Mouse (Mus musculus) lung, embryonic 15.5 days (tissue): ENCODE measurements around the gene Itgb8. TPM values are rescaled to one million over a fixed set of nuclear protein-coding genes. Genes with fewer than 3 reads are reported as not detected.
A peak's percentile ranks its signal among the peaks of the same experiment; 100 is the strongest.

Experiments used
- ATAC-seq: fragments of 200-750 bp; cut with Nextera tagmentation; 2 replicates; pipeline ENCODE4 v1.8.0; 2017; ENCODE audit warnings: moderate number of reproducible peaks, borderline replicate concordance; ENCODE audit not compliant: low FRiP score, low TSS enrichment; ENCODE audit errors: extremely low read depth
- H3K27ac ChIP-seq: fragments of 300-500 bp; sonication (generic); 2 replicates; pipeline ENCODE4 v1.5.1; 2015; ENCODE audit warnings: moderate library complexity, mild to moderate bottlenecking, inconsistent platforms
- H3K27me3 ChIP-seq: fragments of 300-500 bp; sonication (generic); 2 replicates; pipeline ENCODE4 v1.6.1; 2015; ENCODE audit warnings: inconsistent platforms
- H3K36me3 ChIP-seq: fragments of 300-500 bp; sonication (generic); 2 replicates; pipeline ENCODE4 v1.6.1; 2015; ENCODE audit warnings: inconsistent platforms
- H3K4me1 ChIP-seq: fragments of 300-500 bp; sonication (generic); 2 replicates; pipeline ENCODE4 v1.6.1; 2015; ENCODE audit warnings: inconsistent platforms
- H3K4me2 ChIP-seq: fragments of 300-500 bp; sonication (generic); 2 replicates; pipeline ENCODE4 v1.6.1; 2015; ENCODE audit warnings: inconsistent platforms, mild to moderate bottlenecking, moderate library complexity
- H3K4me3 ChIP-seq: fragments of 300-500 bp; sonication (generic); 2 replicates; pipeline ENCODE4 v1.5.1; 2015; ENCODE audit warnings: mild to moderate bottlenecking, inconsistent platforms
- H3K9ac ChIP-seq: fragments of 300-500 bp; sonication (generic); 2 replicates; pipeline ENCODE4 v1.6.1; 2015; ENCODE audit warnings: inconsistent platforms
- H3K9me3 ChIP-seq: fragments of 300-500 bp; sonication (generic); 2 replicates; pipeline ENCODE4 v1.6.1; 2016; ENCODE audit warnings: inconsistent platforms
- WGBS: fragments of 180-500 bp; shearing (Covaris S2); methylation state at CpG from one replicate; pipeline ENCODE4 v1.1.7; 2015; 5-methylcytosine and 5-hydroxymethylcytosine counted together
- polyA plus RNA-seq: library from polyadenylated mRNA; unstranded; fragments of >200 nt; fragmentation: Nextera tagmentation; extraction: Ambion mirVana; gene quantifications from 2 replicates; pipeline ENCODE4 v1.2.1, GENCODE M21; 2015

Itgb8 gene
- polyA plus RNA-seq = 3.1 and 3.6 TPM in 2 replicates

DNA sequence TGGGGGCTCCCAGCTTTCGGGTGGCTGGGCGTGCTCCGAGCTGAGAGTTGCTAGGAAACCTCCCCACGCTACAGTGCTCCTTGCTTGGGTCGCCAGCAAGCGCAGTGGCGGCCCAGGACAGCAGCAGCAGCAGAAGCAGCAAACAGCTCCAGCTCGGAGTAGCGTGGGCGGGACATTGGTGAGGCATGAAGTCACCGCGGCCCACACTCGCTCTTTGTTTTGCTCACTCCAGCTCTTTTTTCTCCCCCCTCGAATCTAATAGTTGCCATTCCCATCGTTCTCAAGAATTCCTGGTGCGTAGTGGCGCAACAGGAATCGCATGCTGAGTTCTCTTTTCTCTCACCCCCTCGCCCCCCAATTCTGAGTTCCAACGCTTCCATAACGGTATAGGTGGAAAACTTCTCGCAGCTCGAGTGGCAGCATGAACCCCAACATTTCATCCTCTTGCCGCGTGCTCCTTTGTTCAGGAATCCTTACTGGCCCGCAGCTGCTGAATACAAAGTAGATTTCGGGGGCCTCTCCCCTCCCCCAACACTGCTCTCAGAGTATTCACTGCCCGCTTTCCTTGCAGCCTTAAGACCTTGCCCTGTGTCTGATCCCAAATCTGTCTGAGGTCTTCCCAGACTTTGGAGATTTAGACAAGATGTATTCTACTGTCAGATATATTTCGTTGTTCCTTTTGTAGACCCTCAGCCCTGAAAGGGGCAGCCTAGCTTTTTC lies at the start of gene Itgb8:
TSS of gene Itgb8 (minus strand) at position 107 of the 720 bp plus-strand sequence.
- Histone ChIP-seq H3K27me3 (no peaks in the 10 kb centered on the region; the same call in 1 of the 2 replicates), H3K9ac (peak within 1 kb of the TSS; percentile 59), H3K36me3 (no peaks in the 10 kb centered on the region), H3K4me3 (peak within 1 kb of the TSS; percentile 56), H3K4me2 (peak within 1 kb of the TSS; percentile 91), H3K27ac (peak within 1 kb of the TSS; percentile 86), H3K4me1 (0 out of 2 replicates have a peak, but pooled peaks cover 14% of the 10 kb centered on the region), H3K9me3 (no peaks in the 10 kb centered on the region)
- WGBS = 1% methylated on average over 29 of the region's 29 CpGs
- ATAC-seq = peak; percentile 97

DNA sequence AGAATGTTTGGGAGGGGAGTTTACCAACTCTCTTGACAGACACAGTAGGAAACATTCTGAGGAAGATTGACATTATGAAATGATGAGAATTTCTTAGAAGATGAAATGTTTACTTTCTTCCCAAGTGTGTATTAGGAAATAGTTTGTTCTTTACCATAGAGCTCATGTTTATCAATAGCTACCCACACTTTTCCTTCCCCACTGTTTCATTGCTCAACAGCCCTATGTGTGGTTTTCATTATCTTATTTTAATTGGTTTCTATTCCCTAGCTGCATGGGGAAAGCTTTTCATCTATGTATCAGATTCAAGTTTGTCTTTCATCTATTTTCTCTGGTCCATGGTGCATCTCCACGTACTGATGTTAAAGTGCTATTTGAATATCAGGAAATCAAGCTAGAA lies 37.7 kb upstream of the Itgb8 start:
- no peaks in the 10 kb centered on the region for H3K27me3 ChIP-seq
- no peaks in the 10 kb centered on the region for H3K36me3 ChIP-seq
- ATAC-seq = no peak
- no peak overlapping the region for H3K4me2 ChIP-seq
- no peaks in the 10 kb centered on the region for H3K4me1 ChIP-seq
- 78% methylated on average over 1 of the region's 1 CpGs for WGBS
- H3K9me3 ChIP-seq = no peaks in the 10 kb centered on the region
- H3K4me3 ChIP-seq = no peak overlapping the region
- no peak overlapping the region for H3K9ac ChIP-seq
- no peak overlapping the region for H3K27ac ChIP-seq

DNA sequence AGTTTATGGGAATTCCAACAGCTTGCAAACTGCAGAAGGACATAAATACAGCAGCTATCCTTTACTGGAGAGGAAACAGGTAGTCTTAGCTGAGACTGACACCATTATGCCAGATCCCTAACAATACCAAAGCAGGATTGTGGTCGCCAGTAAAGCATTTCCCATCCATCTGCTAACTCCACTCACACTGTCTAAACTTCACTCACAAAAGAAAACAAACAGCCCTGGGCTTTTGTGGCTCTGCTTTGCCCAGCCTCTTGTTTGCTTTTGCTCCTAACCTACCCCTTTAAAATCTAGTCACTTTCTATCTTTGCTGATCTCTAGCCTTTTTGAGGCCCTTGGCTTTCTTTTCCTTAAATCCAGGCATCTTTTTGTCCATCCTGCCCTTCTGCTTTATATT lies 35.0 kb upstream of the Itgb8 start:
- no peaks in the 10 kb centered on the region for H3K36me3 ChIP-seq
- no peak overlapping the region for H3K4me2 ChIP-seq
- no peak overlapping the region for H3K4me3 ChIP-seq
- no peaks in the 10 kb centered on the region for H3K27me3 ChIP-seq
- H3K9ac ChIP-seq = no peak overlapping the region
- WGBS = 20% methylated on average over 1 of the region's 1 CpGs
- ATAC-seq = no peak
- H3K27ac ChIP-seq = no peak overlapping the region
- no peaks in the 10 kb centered on the region for H3K4me1 ChIP-seq
- H3K9me3 ChIP-seq = no peaks in the 10 kb centered on the region

DNA sequence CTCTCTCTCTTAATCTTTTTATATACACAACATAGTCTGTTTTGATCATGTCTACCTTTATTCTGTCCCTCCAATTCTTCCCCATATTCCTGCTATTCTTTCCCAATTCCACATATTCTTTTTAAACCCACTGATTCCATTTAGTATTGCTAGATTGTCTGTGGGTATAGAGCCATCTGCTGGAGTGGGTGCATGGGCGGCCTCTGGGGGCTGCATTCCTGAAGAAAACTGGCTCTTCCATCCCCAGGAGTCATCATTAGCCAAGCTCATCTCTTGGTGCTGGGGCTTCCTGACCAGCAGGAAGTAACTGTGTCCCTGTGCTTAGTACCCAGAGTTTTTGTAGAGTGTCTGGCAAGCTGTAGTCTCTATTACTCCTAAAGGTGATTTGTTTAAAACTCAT lies 33.4 kb upstream of the Itgb8 start:
- no peak for ATAC-seq
- no peaks in the 10 kb centered on the region for H3K4me1 ChIP-seq
- no peaks in the 10 kb centered on the region for H3K9me3 ChIP-seq
- no peak overlapping the region for H3K9ac ChIP-seq
- H3K27me3 ChIP-seq = no peaks in the 10 kb centered on the region
- no peaks in the 10 kb centered on the region for H3K36me3 ChIP-seq
- no peak overlapping the region for H3K4me2 ChIP-seq
- H3K4me3 ChIP-seq = no peak overlapping the region
- WGBS = 82% methylated on average over 1 of the region's 1 CpGs
- H3K27ac ChIP-seq = no peak overlapping the region

DNA sequence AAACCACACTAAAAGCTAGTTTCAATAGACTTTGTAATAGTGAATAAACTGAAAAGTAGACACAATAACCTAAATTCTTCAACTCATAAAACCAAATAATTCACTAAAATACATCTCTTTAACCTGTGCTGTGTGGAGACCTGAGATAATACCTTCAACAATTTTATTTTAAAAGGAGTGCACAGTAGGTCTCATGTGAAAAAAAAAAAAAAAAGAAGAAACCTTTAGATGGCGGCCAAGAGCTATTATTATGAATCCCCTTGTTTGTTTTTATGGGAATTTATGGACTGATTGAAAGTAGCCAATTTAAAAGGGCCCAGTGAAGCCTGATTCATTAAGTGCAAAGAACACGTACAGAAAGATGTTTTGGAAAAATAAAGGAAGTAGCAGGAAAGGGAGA lies 31.4 kb upstream of the Itgb8 start:
- Histone ChIP-seq H3K4me3 (no peak overlapping the region), H3K4me1 (no peaks in the 10 kb centered on the region), H3K36me3 (no peaks in the 10 kb centered on the region), H3K9ac (no peak overlapping the region), H3K9me3 (no peaks in the 10 kb centered on the region), H3K4me2 (no peak overlapping the region), H3K27me3 (no peaks in the 10 kb centered on the region), H3K27ac (no peak overlapping the region)
- no peak for ATAC-seq
- 61% methylated on average over 2 of the region's 2 CpGs for WGBS

DNA sequence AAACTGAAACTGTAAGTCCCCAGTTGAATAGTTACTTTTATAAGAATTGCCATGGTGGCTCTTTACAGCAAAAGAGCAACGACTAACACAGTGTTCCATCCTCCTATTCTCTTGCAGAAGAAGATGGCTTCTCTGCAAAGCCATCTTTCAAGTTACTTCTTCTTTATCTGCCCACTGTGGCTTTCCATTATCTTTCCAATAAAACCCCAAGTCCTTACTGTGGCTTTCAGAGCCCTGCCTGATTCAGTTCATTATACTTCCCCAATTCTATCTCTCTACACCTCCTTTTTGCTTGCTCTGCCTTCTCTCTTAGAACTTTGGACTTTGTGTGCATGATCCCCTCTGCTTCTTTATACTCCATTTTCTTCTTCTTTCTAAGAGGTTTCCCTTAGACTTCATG lies 30.1 kb upstream of the Itgb8 start:
- H3K4me1 ChIP-seq = no peaks in the 10 kb centered on the region
- 61% methylated on average over 1 of the region's 1 CpGs for WGBS
- H3K4me3 ChIP-seq = no peak overlapping the region

DNA sequence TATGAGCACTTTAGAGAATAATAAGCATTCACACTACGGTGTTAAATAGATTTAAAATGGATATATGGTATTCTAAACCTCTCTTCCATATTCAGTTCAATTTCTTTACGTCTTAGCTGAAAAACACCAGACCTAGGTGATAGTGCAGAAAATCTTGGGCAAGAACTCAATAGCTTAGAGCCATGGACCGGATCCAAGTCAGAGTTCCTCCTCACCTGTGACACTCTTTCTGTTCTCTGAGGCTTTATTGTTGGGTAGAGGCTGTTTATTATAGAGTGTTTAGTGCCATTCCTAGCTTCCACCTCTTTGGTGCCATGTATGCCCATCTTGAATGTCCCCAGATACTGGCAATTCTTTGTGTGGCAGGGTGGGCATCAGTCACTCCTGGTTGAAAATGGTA lies 25.9 kb upstream of the Itgb8 start:
- no peak for ATAC-seq
- 86% methylated on average over 3 of the region's 3 CpGs for WGBS
- no peak overlapping the region for H3K4me2 ChIP-seq

More for the DNA sequence above, 30.1 kb upstream of the Itgb8 start:
- Histone ChIP-seq H3K27me3 (no peaks in the 10 kb centered on the region), H3K9ac (no peak overlapping the region), H3K36me3 (no peaks in the 10 kb centered on the region), H3K4me2 (no peak overlapping the region), H3K27ac (no peak overlapping the region), H3K9me3 (no peaks in the 10 kb centered on the region)
- no peak for ATAC-seq

DNA sequence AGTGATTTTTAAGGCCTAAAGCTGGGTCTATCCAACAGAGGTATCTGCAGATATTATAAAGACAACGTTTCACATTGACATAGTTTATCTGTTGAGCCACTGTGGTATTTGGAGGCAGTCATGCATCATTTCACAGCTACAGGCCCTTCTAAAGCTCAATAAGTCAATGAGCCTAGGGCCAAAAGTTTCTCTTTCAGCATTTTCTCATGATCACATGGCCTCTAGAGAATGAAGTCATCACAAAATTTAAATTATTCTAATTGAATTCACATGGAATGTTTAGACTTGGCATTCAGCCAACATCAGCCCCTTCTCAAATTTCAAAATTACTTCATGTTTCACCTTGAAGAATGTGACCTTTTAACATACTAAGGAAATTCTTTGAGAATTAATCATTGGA lies 10.0 kb upstream of the Itgb8 start:
- 16% methylated on average over 1 of the region's 1 CpGs for WGBS
- no peaks in the 10 kb centered on the region for H3K27me3 ChIP-seq
- H3K4me3 ChIP-seq = no peak overlapping the region
- no peaks in the 10 kb centered on the region for H3K4me1 ChIP-seq
- no peaks in the 10 kb centered on the region for H3K9me3 ChIP-seq
- no peak for ATAC-seq
- H3K4me2 ChIP-seq = no peak overlapping the region
- no peak overlapping the region for H3K9ac ChIP-seq
- H3K27ac ChIP-seq = no peak overlapping the region
- no peaks in the 10 kb centered on the region for H3K36me3 ChIP-seq

More for the DNA sequence above, 25.9 kb upstream of the Itgb8 start:
- no peaks in the 10 kb centered on the region for H3K27me3 ChIP-seq
- no peak overlapping the region for H3K9ac ChIP-seq
- no peak overlapping the region for H3K27ac ChIP-seq
- H3K4me3 ChIP-seq = no peak overlapping the region
- no peaks in the 10 kb centered on the region for H3K4me1 ChIP-seq
- no peaks in the 10 kb centered on the region for H3K36me3 ChIP-seq
- no peaks in the 10 kb centered on the region for H3K9me3 ChIP-seq

DNA sequence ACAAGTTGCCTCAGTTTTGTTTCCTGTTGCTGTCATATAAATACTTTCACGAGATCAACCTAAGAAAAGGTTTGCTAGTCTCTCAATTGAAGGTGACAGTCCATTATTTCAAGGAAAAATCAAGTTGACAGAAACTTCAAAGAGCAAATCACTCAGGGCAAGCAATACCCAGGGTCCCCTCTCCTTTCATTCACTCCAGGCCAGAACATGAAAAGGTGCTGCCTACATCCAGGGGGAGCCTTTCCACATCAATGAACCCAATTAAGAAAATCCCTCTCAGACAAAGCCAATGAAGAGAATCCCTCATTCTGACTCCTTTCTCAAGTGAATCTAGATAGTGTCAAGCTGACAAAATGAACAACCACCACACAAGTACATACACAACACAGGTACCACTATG lies 2.5 kb upstream of the Itgb8 start:
- WGBS = 73% methylated on average over 1 of the region's 1 CpGs
- Histone ChIP-seq H3K9ac (no peak overlapping the region), H3K9me3 (no peaks in the 10 kb centered on the region), H3K36me3 (no peaks in the 10 kb centered on the region), H3K4me3 (no peak overlapping the region), H3K4me1 (0 out of 2 replicates have a peak, but pooled peaks cover 14% of the 10 kb centered on the region), H3K4me2 (no peak overlapping the region), H3K27me3 (no peaks in the 10 kb centered on the region; the same call in 1 of the 2 replicates), H3K27ac (no peak overlapping the region)
- no peak for ATAC-seq

DNA sequence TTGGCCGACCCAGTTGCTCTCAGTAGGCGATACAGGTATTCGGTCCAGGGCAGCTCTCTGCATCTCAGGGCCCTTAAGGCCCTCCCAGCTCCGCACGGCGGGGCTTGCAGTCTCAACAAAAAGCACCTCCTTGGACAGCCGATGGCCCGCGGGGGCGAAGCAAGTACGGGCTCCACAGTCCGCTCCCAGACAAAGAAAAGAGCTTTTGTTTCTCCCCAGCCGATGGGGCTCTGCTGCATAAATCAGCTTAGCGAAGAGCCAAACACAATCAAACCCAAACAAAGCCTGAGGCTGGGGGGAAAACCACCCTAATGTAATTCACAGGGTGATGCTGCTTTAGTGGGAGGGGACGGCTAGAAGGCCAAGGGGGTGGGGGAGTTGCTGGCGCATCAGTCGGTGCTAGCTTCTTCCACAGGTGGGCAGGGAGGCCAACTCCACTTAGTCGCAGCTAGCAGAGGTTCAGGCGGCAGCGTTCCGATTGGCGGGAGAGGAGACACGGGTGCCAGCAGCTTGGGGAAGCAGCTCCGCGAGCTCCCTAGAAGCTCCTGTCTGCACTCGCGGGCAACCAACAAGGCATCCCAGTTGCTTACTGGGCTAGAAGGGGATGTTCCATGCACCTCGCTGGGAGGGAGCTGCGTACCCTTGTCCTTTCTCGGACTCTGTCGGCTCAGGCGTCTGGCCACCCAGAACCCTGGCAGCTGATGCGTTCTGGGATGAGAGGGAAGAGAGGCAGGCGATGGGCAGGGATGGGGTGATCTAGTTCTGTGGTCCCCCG lies 494 bp downstream of the Itgb8 start:
- H3K27me3 ChIP-seq = no peaks in the 10 kb centered on the region; the same call in 1 of the 2 replicates
- H3K27ac ChIP-seq = peak overlapping the region; percentile 86
- H3K9ac ChIP-seq = peak overlapping the region; percentile 59
- peak; percentile 79 for ATAC-seq
- no peaks in the 10 kb centered on the region for H3K9me3 ChIP-seq
- under 1% methylated on average over 35 of the region's 35 CpGs for WGBS
- peak overlapping the region; percentile 91 for H3K4me2 ChIP-seq
- 0 out of 2 replicates have a peak, but pooled peaks cover 14% of the 10 kb centered on the region for H3K4me1 ChIP-seq
- H3K36me3 ChIP-seq = no peaks in the 10 kb centered on the region
- H3K4me3 ChIP-seq = peak overlapping the region; percentile 56

DNA sequence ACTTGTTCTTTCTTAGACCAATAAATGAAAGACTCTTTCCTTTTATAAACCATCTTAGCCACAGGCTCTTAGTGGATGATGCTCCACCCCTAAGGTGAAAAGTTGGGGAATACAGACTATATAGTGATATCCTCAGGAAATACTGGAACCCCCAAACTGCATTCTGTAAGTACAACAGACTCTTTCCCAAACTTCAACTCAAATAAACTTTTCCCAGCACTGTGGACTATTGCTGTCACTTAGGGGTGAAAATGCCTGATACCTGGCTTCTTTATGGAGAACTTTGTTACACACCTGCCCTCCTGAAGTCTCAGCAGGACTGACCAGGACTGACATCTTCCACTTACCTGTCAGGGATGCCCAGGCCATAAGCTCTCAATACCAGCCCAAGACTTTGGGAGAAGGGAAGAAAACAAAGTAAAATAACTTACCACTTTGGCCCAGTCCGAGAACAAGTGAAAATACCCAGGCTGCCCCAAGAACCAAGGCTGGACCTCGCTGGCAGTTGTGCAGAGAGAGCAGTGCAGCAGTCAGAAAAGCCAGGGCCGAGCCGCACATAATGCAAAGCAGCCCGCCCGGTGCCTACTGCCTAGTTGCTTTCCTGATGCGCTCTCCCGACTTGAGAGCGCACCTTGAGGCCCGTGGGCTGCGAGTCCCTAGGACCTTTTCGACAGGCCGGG lies 1.2 kb downstream of the Itgb8 start:
- Histone ChIP-seq H3K4me2 (peak overlapping the region; percentile 91), H3K4me1 (0 out of 2 replicates have a peak, but pooled peaks cover 14% of the 10 kb centered on the region), H3K9ac (peak overlapping the region; percentile 59), H3K27ac (peak overlapping the region; percentile 86), H3K27me3 (no peaks in the 10 kb centered on the region; the same call in 1 of the 2 replicates), H3K4me3 (peak overlapping the region; percentile 56), H3K36me3 (no peaks in the 10 kb centered on the region), H3K9me3 (no peaks in the 10 kb centered on the region)
- WGBS = 3% methylated on average over 13 of the region's 13 CpGs
- ATAC-seq = peak; percentile 37; the same call in 1 of the 2 replicates
